Mouse (Mus musculus) CH12.LX (cell line): ENCODE data around the gene Rtel1.

Source experiments
- CTCF ChIP-seq, 2 experiments: IDR thresholded peaks in 1 of 2; conservative IDR thresholded peaks in 1 of 2; 2 replicates each; pipeline ENCODE4 v1.5.1; 2011 to 2012; ENCODE audit warnings: low read depth in 2 of 2, low read length in 2 of 2, improper control_type of control experiment in 1 of 2, inconsistent platforms in 1 of 2, mild to moderate bottlenecking in 1 of 2, moderate library complexity in 1 of 2
- E2F4 ChIP-seq: IDR thresholded peaks from 2 replicates; pipeline ENCODE4 v1.6.1; 2011; ENCODE audit warnings: low read depth, low read length, improper control_type of control experiment; ENCODE audit not compliant: insufficient replicate concordance
- ETS1 ChIP-seq: conservative IDR thresholded peaks from 2 replicates; pipeline ENCODE4 v1.6.1; 2012; ENCODE audit warnings: low read depth, mild to moderate bottlenecking, inconsistent platforms, low read length, improper control_type of control experiment, moderate library complexity
- GABPA ChIP-seq: IDR thresholded peaks from 2 replicates; pipeline ENCODE4 v1.6.1; 2012; ENCODE audit warnings: low read depth, low read length, improper control_type of control experiment, inconsistent platforms; ENCODE audit not compliant: insufficient replicate concordance
- MAFK ChIP-seq: IDR thresholded peaks from 2 replicates; pipeline ENCODE4 v1.6.1; 2011; ENCODE audit warnings: low read length, improper control_type of control experiment; ENCODE audit not compliant: insufficient replicate concordance
- MAX ChIP-seq: IDR thresholded peaks from 2 replicates; pipeline ENCODE4 v1.6.1; 2011; ENCODE audit warnings: low read length, improper control_type of control experiment
- POLR2A ChIP-seq: IDR thresholded peaks from 2 replicates; pipeline ENCODE4 v1.6.1; 2011; ENCODE audit warnings: low read depth, mild to moderate bottlenecking, improper control_type of control experiment, low read length
- POLR2AphosphoS2 ChIP-seq: IDR thresholded peaks from 2 replicates; pipeline ENCODE4 v1.6.1; 2011; ENCODE audit warnings: low read depth, low read length, improper control_type of control experiment
- TCF12 ChIP-seq: IDR thresholded peaks from 2 replicates; pipeline ENCODE4 v1.6.1; 2014; ENCODE audit warnings: low read depth, mild to moderate bottlenecking, inconsistent platforms, low read length, improper control_type of control experiment
- USF2 ChIP-seq: conservative IDR thresholded peaks from 2 replicates; pipeline ENCODE4 v1.6.1; 2011; ENCODE audit warnings: low read depth, low read length, improper control_type of control experiment

GRCm38 (mm10) chr2:181273829-181274228 lies 45.7 kb upstream of the Rtel1 start:
- TF ChIP-seq CTCF (conservative IDR thresholded peaks at IDR 0.05 in 1 of 2, IDR thresholded peaks at IDR 0.05 in 1 of 2; ENCODE audit: low read depth in 2 of 2, low read length in 2 of 2): no peak
- no peak for TF ChIP-seq USF2
- TF ChIP-seq MAX: no peak
- TF ChIP-seq E2F4: no peak
- no peak for TF ChIP-seq POLR2A
- TF ChIP-seq ETS1: no peak
- TF ChIP-seq GABPA: no peak
- TF ChIP-seq MAFK: no peak
- TF ChIP-seq TCF12: no peak
- no peak for TF ChIP-seq POLR2AphosphoS2
